Mouse (Mus musculus) adrenal gland, postnatal 36 days (tissue): ENCODE measurements around the gene Arhgap32. TPM values are rescaled to one million over a fixed set of nuclear protein-coding genes. Genes with fewer than 3 reads are reported as not detected.

Experiments used
- DNase-seq, 2 experiments: peaks; one replicate each; pipeline ENCODE4 v3.0.0; 2021; ENCODE audit warnings: mixed read lengths in 1 of 2
- microRNA-seq: library from miRNA; unstranded; fragments of <30 nt; microRNA quantifications from one replicate; pipeline ENCODE4 v1.2.0, GENCODE M21; 2021
- total RNA-seq, 2 experiments: library from RNA; stranded (reverse); gene quantifications; 2 replicates each; pipeline ENCODE4 v1.2.3; 2021

The Arhgap32 gene
- total RNA-seq, 2 experiments from 2014 or later: 50.3 to 71.4 TPM

DNA sequence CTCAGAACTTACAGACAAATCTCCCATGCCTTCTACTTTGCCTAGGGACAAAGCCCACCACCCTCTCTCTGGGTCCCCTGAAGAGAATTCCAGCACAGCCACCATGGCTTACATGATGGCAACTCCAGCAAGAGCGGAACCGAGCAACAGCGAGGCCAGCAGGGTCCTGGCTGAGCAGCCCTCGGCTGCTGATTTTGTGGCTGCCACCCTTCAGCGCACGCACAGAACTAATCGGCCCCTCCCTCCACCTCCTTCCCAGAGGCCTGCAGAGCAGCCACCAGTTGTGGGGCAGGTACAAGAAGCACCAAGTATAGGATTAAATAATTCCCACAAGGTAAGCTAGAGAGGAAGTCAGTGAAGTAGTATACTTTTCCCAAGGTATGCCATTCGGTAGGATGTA, 141.4 kb downstream of the Arhgap32 start:
- DNase-seq: no peak

DNA sequence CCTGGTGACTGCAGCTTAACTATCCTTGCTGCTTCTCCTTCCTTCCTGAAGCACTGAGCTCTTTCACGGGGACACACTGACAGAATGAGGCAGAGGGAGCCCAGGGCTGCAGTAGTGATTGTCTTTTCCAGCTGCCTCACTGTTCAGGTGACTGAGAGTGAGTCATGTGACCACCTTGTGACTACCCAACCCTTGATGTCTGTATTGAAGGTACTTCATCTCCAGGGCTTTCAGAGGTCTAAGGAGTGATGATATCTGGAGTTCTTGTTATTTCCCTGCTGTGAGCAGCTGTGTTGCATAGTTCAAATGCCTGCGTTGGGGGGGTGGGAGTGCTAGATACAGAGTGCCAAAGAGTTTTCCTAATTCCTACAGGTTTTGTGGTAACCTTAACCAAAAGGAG, 141.9 kb downstream of the Arhgap32 start:
- DNase-seq: no peak

DNA sequence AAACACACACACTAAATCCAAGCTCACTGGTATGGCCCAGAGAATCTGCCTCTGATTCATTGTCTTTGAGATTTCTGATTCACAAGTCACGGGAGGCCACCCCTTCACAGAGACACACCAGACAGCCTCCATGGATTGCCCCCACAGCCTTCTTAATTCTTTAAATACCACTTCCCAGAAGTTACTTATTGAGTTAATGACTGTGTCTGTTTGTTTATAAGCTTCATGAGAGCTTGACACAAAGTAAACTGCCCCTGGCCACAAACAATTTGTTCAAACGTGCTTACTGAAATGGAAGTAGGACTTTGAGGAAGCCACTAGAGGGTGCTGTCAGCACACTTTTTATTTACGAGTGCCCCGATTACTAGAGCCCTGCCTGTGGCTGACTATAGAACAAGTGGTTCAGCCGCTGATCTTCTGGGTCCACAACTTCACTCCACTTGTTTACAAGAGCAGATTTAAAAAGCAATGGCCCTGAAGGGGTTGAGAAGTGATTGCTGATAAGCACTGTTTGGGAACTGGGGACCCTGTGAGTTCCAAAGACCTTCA, 156.0 kb downstream of the Arhgap32 start:
- DNase-seq: peak; percentile 61 to 83

- no peak for DNase-seq
Measured at GRCm38 (mm10) chr9:32278052-32278451, 162.1 kb downstream of the Arhgap32 start.

- DNase-seq: no peak
Measured at GRCm38 (mm10) chr9:32279789-32280188, 163.9 kb downstream of the Arhgap32 start.

- no peak for DNase-seq
Measured at GRCm38 (mm10) chr9:32280456-32280855, 164.5 kb downstream of the Arhgap32 start.

DNA sequence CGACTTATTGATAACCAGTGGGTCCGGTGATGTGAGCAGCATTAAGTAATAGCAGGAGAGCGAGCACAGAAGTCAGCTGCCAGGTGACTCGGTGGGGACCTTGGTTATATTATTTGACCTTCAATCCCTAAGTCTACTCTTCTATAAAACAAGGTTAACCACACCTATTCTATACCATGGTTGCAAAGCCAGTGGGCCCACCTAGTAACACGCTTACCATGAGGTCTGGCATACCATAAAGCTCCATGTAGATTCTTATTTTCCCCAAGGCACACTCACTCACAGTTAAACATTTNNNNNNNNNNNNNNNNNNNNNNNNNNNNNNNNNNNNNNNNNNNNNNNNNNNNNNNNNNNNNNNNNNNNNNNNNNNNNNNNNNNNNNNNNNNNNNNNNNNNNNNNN, 167.7 kb downstream of the Arhgap32 start:
- DNase-seq: no peak

GRCm38 (mm10) chr9:32291618-32292017, 175.7 kb downstream of the Arhgap32 start:
- DNase-seq: no peak

DNA sequence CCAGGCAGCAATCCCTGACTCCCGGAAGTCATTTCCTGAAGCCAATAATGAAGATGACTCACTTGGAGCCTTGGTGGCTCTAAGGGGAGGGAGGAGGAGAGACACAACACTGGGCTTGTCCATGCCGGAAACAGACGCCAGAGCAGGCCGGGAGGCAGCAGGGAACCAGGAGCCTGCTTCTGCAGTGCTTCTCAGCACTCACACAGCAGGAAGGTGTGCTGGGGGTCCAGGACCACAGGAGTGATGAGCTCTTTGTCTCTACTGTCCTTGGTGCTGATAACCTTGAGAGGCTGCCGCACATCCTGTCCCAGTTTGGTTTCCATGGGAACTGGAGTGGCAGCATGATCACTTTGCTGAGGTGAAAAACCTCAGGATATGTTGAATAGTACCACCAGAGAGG, 176.8 kb downstream of the Arhgap32 start:
- peak; percentile 65 to 68 for DNase-seq

GRCm38 (mm10) chr9:32295061-32295800, 179.3 kb downstream of the Arhgap32 start:
- DNase-seq: no peak

- no peak for DNase-seq
Measured at GRCm38 (mm10) chr9:32302501-32303150, 186.7 kb downstream of the Arhgap32 start.

- no peak for DNase-seq
Measured at GRCm38 (mm10) chr9:32311786-32312185, 195.8 kb downstream of the Arhgap32 start.

GRCm38 (mm10) chr9:32312208-32312607, 196.3 kb downstream of the Arhgap32 start:
- no peak for DNase-seq

DNA sequence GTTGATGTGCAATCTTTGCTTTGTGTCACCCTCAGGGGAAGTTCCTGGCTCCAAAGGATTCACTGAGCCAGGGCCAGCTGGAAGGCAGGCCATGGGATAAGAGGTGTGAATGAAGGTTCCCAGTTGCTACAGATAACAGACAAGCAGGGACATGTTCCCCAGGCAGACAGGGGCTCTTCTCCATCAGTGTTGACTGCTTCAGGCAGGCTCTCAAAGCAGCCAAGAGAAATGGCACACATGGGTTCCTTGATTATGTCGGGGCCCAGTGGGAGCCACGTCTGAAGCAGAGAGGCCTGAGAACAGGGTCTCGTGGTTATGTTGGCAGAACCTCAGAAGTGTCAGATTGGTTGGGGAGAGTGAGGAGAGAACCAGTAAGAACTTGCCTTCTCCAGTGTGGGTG, 198.1 kb downstream of the Arhgap32 start:
- DNase-seq: no peak

DNA sequence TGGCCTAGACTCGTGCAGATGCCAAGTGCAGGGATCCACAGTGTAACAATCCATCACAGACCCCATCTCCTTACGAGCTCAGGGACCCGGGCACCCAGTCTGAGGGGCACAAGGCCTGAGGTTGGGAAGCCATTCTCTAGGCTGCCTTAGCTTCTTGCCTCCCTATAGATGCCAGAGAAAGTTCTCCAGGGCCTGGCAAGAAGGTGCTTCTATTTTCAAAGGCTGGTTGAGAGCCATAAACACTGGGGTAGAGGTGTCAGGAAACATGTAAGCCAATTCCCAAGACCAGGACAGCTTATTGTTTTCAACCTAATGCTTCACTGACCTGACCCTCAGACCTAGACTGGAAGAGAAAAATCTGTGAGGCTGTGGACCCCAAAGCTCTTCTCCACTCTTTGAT, 200.1 kb downstream of the Arhgap32 start:
- DNase-seq: no peak

Small RNAs within 50 kb of the gene (microRNA-seq; reads per million reads assigned to microRNA genes)
- gene Gm44453: not detected

Other genes starting within 250 kb of the Arhgap32 start
- not detected for gene Barx2, start 202.7 kb upstream of the Arhgap32 start, total RNA-seq
- 1 to 10 TPM in 1 of 2 experiments, under 1 TPM in 1; 0.36 to 1.1 TPM for gene Kcnj5, start 228.2 kb downstream of the Arhgap32 start, total RNA-seq